Mouse (Mus musculus): Measurements from ENCODE around the gene Laptm5. TPM values are rescaled to one million over a fixed set of nuclear protein-coding genes. Genes with fewer than 3 reads are reported as not detected.
A peak's percentile ranks its signal among the peaks of the same experiment; 100 is the strongest.

Laptm5 gene
- polyA plus RNA-seq, 1 experiment = not detected

DNA sequence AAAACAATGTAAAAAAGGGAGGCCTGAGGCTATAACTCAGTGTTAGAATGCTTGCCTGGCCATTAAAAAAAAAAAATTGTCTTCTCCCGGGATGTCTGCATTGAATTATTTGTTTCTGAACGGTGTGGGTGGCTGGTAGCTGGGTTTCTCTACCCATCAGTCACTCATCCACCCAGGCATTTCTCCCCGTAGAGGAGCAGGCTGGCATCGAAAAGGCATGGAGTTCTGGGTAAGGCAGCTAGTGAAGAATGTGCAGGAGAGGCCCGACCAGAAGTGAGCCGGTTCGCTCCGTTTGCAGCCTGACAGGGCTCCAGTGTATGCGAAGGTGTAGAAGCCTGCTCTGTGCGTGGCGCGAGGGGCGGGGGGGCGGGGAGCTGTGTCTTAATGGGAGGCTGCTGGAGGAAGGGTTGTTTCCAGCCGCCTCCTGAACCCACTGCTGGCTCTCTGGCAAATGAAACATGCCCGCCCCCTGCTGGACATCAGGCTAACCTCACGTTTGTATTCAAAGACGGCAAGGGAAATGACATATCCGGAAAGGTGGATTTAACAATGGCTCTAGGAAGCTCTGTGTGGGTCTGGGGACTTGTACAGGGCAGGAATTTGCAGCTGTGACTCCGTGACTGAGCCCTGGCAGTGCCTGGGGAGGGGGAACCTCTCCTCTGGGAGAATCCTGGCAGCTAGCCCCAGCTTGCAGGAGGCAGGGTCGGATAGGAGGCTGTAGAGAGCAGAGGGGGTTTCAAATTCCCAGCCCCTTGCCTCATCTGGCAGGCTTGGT lies 34.5 kb upstream of the Laptm5 start:
- Histone ChIP-seq H3K27ac (ENCODE audit: insufficient read depth, low read depth, low read length) (no peak overlapping the region), H3K4me1 (ENCODE audit: control insufficient read depth, insufficient read depth, low read length) (peaks cover 13% of the 10 kb centered on the region), H3K4me3 (ENCODE audit: insufficient read depth, low read depth, low read length) (no peak overlapping the region)
- 7% methylated on average over 21 of the region's 21 CpGs for WGBS
- peak; percentile 60 for TF ChIP-seq CTCF (IDR thresholded peaks at IDR 0.05; ENCODE audit: insufficient read depth, low read depth, low read length)
- no peak for TF ChIP-seq POLR2A (IDR thresholded peaks at IDR 0.05; ENCODE audit: insufficient read depth, low read depth, low read length)

DNA sequence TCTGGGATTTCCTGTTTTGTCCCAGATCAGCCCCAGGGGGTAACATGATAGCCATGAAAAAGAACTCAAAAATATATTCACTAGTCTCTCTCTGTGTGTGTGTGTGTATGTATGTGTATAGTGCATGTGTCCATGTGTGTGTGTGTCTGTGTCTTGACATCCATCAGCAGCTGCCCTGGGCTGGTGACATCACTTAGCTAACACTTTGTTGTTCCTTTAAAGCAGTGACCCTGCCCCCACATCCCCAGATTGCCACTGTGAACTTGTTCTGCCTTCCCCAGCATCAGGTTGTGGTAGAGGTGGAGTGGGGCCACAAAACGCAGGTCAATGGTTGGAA lies 33.9 kb upstream of the Laptm5 start:
- H3K4me3 ChIP-seq (ENCODE audit: insufficient read depth, low read depth, low read length) = no peak overlapping the region
- 91% methylated on average over 1 of the region's 1 CpGs for WGBS
- H3K27ac ChIP-seq (ENCODE audit: insufficient read depth, low read depth, low read length) = no peak overlapping the region
- H3K4me1 ChIP-seq (ENCODE audit: control insufficient read depth, insufficient read depth, low read length) = peaks cover 13% of the 10 kb centered on the region
- no peak for TF ChIP-seq POLR2A (IDR thresholded peaks at IDR 0.05; ENCODE audit: insufficient read depth, low read depth, low read length)
- TF ChIP-seq CTCF (IDR thresholded peaks at IDR 0.05; ENCODE audit: insufficient read depth, low read depth, low read length) = no peak

DNA sequence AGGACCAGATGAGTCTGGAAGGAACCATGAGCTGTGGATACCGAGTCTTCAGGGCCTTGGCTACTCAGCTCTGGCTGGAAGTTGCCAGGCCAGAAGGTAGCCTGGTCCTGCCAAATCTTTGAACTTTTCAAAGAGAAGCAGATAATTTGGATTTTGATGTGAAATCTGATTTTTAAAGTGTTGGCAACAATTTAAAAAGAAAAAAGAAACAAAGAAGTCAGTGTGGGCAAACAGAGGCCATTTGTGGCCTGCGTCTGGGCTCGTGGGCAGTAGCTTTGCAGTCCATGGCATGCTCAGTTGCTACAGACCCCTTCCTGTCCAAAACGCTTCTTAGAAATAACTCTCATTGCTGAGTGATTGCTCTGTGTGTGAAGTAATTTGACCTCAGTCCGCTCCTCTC lies 31.6 kb upstream of the Laptm5 start:
- 67% methylated on average over 5 of the region's 5 CpGs for WGBS
- Histone ChIP-seq H3K27ac (ENCODE audit: insufficient read depth, low read depth, low read length) (no peak overlapping the region), H3K4me1 (ENCODE audit: control insufficient read depth, insufficient read depth, low read length) (peaks cover 4% of the 10 kb centered on the region), H3K4me3 (ENCODE audit: insufficient read depth, low read depth, low read length) (no peak overlapping the region)
- TF ChIP-seq CTCF (IDR thresholded peaks at IDR 0.05; ENCODE audit: insufficient read depth, low read depth, low read length) (no peak), POLR2A (IDR thresholded peaks at IDR 0.05; ENCODE audit: insufficient read depth, low read depth, low read length) (no peak)

DNA sequence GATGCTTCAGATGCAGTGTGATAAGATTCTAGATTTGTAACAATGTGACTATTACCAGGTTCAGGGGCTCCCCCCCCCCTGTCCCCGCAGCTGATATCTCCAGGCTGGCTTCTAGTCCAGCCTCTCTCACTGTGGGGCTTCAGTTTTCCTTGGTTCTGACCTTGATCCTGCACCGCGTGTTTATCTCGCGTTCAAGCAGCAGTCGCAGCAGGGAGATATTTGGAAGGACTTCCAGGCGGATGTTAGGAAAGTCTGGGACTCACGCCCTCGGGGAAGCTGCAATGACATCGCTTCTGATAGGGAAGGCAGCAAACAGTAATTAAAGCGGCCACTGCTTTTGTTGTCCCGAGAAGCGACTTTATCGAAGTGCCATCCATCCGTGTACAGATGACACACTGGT lies 30.2 kb upstream of the Laptm5 start:
- TF ChIP-seq POLR2A (IDR thresholded peaks at IDR 0.05; ENCODE audit: insufficient read depth, low read depth, low read length) (no peak), CTCF (IDR thresholded peaks at IDR 0.05; ENCODE audit: insufficient read depth, low read depth, low read length) (no peak)
- no peak overlapping the region for H3K27ac ChIP-seq (ENCODE audit: insufficient read depth, low read depth, low read length)
- 43% methylated on average over 15 of the region's 15 CpGs for WGBS
- H3K4me1 ChIP-seq (ENCODE audit: control insufficient read depth, insufficient read depth, low read length) = peaks cover 4% of the 10 kb centered on the region
- H3K4me3 ChIP-seq (ENCODE audit: insufficient read depth, low read depth, low read length) = no peak overlapping the region

DNA sequence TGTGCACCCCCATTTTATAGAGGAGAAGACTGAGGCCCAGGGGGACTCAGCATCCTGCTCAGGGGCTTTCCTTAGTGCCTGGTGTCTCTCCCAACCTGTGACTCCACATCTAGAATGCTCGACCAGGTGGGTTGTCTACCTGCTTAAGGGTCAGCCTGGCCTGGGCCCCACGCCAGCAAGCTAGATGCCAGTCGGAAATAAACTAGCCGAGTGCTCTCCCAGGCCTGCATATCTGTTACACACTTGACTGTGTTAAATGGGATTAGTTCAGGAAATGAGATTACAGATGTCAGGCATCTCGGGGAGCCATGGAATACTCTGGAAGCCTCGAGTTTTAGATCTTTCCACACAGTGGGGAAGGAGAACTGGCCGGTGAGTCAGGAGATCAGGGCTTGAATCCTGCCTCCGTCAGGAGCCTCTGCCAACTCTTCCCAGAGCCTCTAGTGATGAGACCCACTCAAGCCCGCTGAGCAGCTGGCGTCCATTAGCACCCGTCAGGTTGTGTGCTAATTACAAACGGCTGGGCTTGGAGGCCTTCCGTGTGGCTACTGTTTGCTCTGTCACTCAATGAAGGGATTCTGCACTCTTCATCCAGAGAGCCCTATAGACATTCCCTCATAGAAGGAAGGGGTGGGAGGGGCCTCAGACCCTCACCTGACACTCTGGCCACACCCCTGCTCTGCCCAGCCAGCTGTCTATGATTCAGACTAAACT lies 28.9 kb upstream of the Laptm5 start:
- H3K4me3 ChIP-seq (ENCODE audit: insufficient read depth, low read depth, low read length) = no peak overlapping the region
- H3K4me1 ChIP-seq (ENCODE audit: control insufficient read depth, insufficient read depth, low read length) = peaks cover 2% of the 10 kb centered on the region
- no peak for TF ChIP-seq CTCF (IDR thresholded peaks at IDR 0.05; ENCODE audit: insufficient read depth, low read depth, low read length)
- WGBS = 62% methylated on average over 13 of the region's 13 CpGs
- H3K27ac ChIP-seq (ENCODE audit: insufficient read depth, low read depth, low read length) = no peak overlapping the region

DNA sequence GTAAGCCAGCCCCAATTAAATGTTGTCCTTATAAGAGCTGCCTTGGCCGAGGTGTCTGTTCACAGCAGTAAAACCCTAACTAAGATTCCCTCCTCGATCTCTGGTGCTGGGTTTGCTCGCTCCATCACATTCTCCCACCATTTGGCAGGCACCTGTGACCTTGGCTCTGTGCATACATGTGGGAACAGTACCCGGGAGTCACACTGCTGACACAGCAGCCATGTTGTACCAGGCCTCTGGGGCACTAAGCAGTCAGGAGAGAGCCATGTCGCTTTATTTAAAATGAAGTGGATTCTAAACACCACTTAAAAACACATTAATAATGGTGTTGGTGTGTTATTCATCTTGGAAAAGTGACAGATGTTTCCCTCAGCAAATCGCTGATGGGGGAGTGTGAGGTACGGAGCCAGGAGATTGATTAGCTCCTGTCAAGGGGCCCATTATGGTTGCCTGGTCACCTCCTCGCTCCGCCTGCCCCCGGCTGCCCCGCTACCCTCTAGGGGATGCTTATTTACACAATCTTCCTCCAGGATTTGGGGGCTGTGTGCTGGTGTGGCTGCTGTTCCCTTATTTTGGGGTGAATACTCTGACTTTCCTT lies 25.7 kb upstream of the Laptm5 start:
- TF ChIP-seq POLR2A (IDR thresholded peaks at IDR 0.05; ENCODE audit: insufficient read depth, low read depth, low read length) = no peak
- no peak for TF ChIP-seq CTCF (IDR thresholded peaks at IDR 0.05; ENCODE audit: insufficient read depth, low read depth, low read length)
- 79% methylated on average over 11 of the region's 11 CpGs for WGBS
- Histone ChIP-seq H3K4me3 (ENCODE audit: insufficient read depth, low read depth, low read length) (no peak overlapping the region), H3K27ac (ENCODE audit: insufficient read depth, low read depth, low read length) (no peak overlapping the region), H3K4me1 (ENCODE audit: control insufficient read depth, insufficient read depth, low read length) (peaks cover 6% of the 10 kb centered on the region)

DNA sequence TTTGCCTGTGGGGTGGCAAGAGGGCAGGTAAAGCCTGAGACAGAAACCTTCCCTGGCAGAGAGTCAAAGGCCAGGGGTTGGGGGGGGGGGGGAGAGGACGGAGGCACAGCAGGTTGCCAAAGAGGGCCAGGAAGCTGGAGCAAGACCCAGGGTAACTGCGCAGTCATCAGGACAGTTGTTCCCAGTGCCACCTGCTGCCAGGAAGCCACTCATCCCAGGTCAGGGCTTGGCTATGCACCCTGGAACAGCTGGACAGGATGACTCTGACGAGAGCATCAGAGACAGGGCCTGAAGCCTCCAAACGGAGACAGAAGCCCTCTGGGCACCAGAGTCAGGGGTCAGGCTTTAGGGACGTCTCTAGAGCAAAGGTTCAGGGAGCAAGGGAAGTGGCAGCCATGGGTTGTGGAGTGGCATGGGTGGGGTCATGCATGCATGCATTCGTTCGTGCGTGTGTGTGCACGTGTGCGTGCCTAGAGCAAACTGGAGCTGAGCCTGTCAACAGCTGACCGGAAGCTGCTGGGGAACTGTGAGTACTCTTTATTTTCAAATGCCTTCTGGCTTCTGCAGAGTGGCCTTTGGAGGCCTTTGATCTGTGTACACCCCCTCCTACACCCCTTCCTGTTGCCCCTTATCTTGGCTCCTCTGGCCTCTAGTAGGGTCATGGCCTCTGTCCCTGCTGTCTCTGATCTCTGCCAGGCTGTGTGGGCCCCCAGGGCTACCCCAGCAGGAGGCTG lies 23.0 kb upstream of the Laptm5 start:
- Histone ChIP-seq H3K4me1 (ENCODE audit: control insufficient read depth, insufficient read depth, low read length) (peaks cover 3% of the 10 kb centered on the region; the same call in 1 of the 2 replicates), H3K27ac (ENCODE audit: insufficient read depth, low read depth, low read length) (no peak overlapping the region), H3K4me3 (ENCODE audit: insufficient read depth, low read depth, low read length) (no peak overlapping the region)
- 82% methylated on average over 10 of the region's 11 CpGs for WGBS
- TF ChIP-seq CTCF (IDR thresholded peaks at IDR 0.05; ENCODE audit: insufficient read depth, low read depth, low read length) (no peak), POLR2A (IDR thresholded peaks at IDR 0.05; ENCODE audit: insufficient read depth, low read depth, low read length) (no peak)

DNA sequence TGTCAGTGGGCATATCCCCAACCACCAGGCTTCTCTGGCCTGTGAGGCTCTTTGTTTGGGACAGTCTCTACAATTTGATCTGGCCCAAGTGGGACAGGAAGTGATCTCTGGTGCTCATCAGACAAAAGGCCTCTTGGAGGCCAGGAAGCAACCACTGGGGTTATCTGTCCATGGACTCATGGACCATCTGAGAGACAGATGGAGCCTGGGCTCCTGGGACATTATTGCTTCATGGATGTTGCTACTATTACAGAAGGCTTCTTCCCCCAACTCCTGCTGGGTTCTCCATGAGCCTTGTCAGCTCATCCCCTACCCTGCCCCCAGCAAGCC lies 22.4 kb upstream of the Laptm5 start:
- TF ChIP-seq CTCF (IDR thresholded peaks at IDR 0.05; ENCODE audit: insufficient read depth, low read depth, low read length) (no peak), POLR2A (IDR thresholded peaks at IDR 0.05; ENCODE audit: insufficient read depth, low read depth, low read length) (no peak)
- Histone ChIP-seq H3K4me3 (ENCODE audit: insufficient read depth, low read depth, low read length) (no peak overlapping the region), H3K4me1 (ENCODE audit: control insufficient read depth, insufficient read depth, low read length) (peaks cover 3% of the 10 kb centered on the region; the same call in 1 of the 2 replicates), H3K27ac (ENCODE audit: insufficient read depth, low read depth, low read length) (no peak overlapping the region)

Measured in olfactory bulb, adult 2 months (tissue).